Mouse (Mus musculus): ENCODE data around the gene Prr23a2. TPM values are rescaled to one million over a fixed set of nuclear protein-coding genes. Genes with fewer than 3 reads are reported as not detected.
"Not testable (repeated sequence)": the region's sequence is repeated elsewhere in the genome, so short reads cannot be mapped to it uniquely, and the experiment has no call there.

Prr23a2 gene
- polyA plus RNA-seq (2015; fragmentation: Nextera tagmentation; extraction: Ambion mirVana) = not detected in 2 replicates

- 62% methylated on average over 18 of the region's 18 CpGs for WGBS
- no peak within 1 kb of the TSS for H3K9ac ChIP-seq (ENCODE audit: low read length)
- H3K4me1 ChIP-seq (ENCODE audit: control insufficient read depth, insufficient read depth, low read length) = no peaks in the 10 kb centered on the region
- no peak within 1 kb of the TSS for H3K4me3 ChIP-seq (ENCODE audit: low read length)
- H3K27ac ChIP-seq (ENCODE audit: low read length) = no peak within 1 kb of the TSS
- no peaks in the 10 kb centered on the region for H3K9me3 ChIP-seq (replicated peaks; ENCODE audit: control insufficient read depth, low read length)
- H3K4me2 ChIP-seq (ENCODE audit: low read depth, low read length) = no peak within 1 kb of the TSS
- no peak for ATAC-seq (replicated peaks; ENCODE audit: extremely low read depth, insufficient read depth, low FRiP score)
- H3K27me3 ChIP-seq (ENCODE audit: control insufficient read depth, insufficient read depth, low read length) = no peaks in the 10 kb centered on the region
- no peaks in the 10 kb centered on the region for H3K36me3 ChIP-seq (ENCODE audit: control insufficient read depth, insufficient read depth)
Observed at GRCm38 (mm10) chr9:98856210-98856609, at the start of gene Prr23a2. Gene Prr23a2, plus strand, starts transcription at chr9:98856494.

- Histone ChIP-seq H3K27ac (ENCODE audit: low read length) (no peak overlapping the region), H3K4me3 (ENCODE audit: low read length) (no peak overlapping the region), H3K36me3 (ENCODE audit: control insufficient read depth, insufficient read depth) (no peaks in the 10 kb centered on the region), H3K9ac (ENCODE audit: low read length) (no peak overlapping the region), H3K4me2 (ENCODE audit: low read depth, low read length) (no peak overlapping the region), H3K9me3 (replicated peaks; ENCODE audit: control insufficient read depth, low read length) (no peaks in the 10 kb centered on the region), H3K4me1 (ENCODE audit: control insufficient read depth, insufficient read depth, low read length) (no peaks in the 10 kb centered on the region), H3K27me3 (ENCODE audit: control insufficient read depth, insufficient read depth, low read length) (peaks cover 4% of the 10 kb centered on the region; the same call in 1 of the 2 replicates)
- WGBS = 80% methylated on average over 8 of the region's 8 CpGs
- ATAC-seq (replicated peaks; ENCODE audit: extremely low read depth, insufficient read depth, low FRiP score) = no peak
Observed at GRCm38 (mm10) chr9:98807631-98808030, 48.7 kb upstream of the Prr23a2 start.

GRCm38 (mm10) chr9:98809526-98809925, 46.8 kb upstream of the Prr23a2 start:
- 56% methylated on average over 2 of the region's 2 CpGs for WGBS
- ATAC-seq (replicated peaks; ENCODE audit: extremely low read depth, insufficient read depth, low FRiP score); H3K36me3 ChIP-seq (ENCODE audit: control insufficient read depth, insufficient read depth); H3K4me1 ChIP-seq (ENCODE audit: control insufficient read depth, insufficient read depth, low read length); H3K9me3 ChIP-seq (replicated peaks; ENCODE audit: control insufficient read depth, low read length); H3K9ac ChIP-seq (ENCODE audit: low read length); H3K4me2 ChIP-seq (ENCODE audit: low read depth, low read length); H3K27me3 ChIP-seq (ENCODE audit: control insufficient read depth, insufficient read depth, low read length); H3K4me3 ChIP-seq (ENCODE audit: low read length); H3K27ac ChIP-seq (ENCODE audit: low read length): not testable (repeated sequence)

- H3K4me2 ChIP-seq (ENCODE audit: low read depth, low read length) = no peak overlapping the region
- H3K27ac ChIP-seq (ENCODE audit: low read length) = no peak overlapping the region
- H3K9me3 ChIP-seq (replicated peaks; ENCODE audit: control insufficient read depth, low read length) = no peaks in the 10 kb centered on the region
- no peaks in the 10 kb centered on the region for H3K36me3 ChIP-seq (ENCODE audit: control insufficient read depth, insufficient read depth)
- H3K9ac ChIP-seq (ENCODE audit: low read length) = no peak overlapping the region
- no peaks in the 10 kb centered on the region for H3K4me1 ChIP-seq (ENCODE audit: control insufficient read depth, insufficient read depth, low read length)
- H3K4me3 ChIP-seq (ENCODE audit: low read length) = no peak overlapping the region
- H3K27me3 ChIP-seq (ENCODE audit: control insufficient read depth, insufficient read depth, low read length) = no peaks in the 10 kb centered on the region
- no peak for ATAC-seq (replicated peaks; ENCODE audit: extremely low read depth, insufficient read depth, low FRiP score)
- 63% methylated on average over 3 of the region's 3 CpGs for WGBS
Observed at GRCm38 (mm10) chr9:98816066-98816465, 40.2 kb upstream of the Prr23a2 start.

- H3K9ac ChIP-seq (ENCODE audit: low read length) = no peak overlapping the region
- H3K27me3 ChIP-seq (ENCODE audit: control insufficient read depth, insufficient read depth, low read length) = no peaks in the 10 kb centered on the region
- H3K36me3 ChIP-seq (ENCODE audit: control insufficient read depth, insufficient read depth) = no peaks in the 10 kb centered on the region
- no peak for ATAC-seq (replicated peaks; ENCODE audit: extremely low read depth, insufficient read depth, low FRiP score)
- H3K4me3 ChIP-seq (ENCODE audit: low read length) = no peak overlapping the region
- H3K9me3 ChIP-seq (replicated peaks; ENCODE audit: control insufficient read depth, low read length) = no peaks in the 10 kb centered on the region
- H3K27ac ChIP-seq (ENCODE audit: low read length) = no peak overlapping the region
- no peaks in the 10 kb centered on the region for H3K4me1 ChIP-seq (ENCODE audit: control insufficient read depth, insufficient read depth, low read length)
- H3K4me2 ChIP-seq (ENCODE audit: low read depth, low read length) = no peak overlapping the region
- 72% methylated on average over 7 of the region's 7 CpGs for WGBS
Observed at GRCm38 (mm10) chr9:98817592-98817991, 38.7 kb upstream of the Prr23a2 start.

GRCm38 (mm10) chr9:98818971-98819370, 37.3 kb upstream of the Prr23a2 start:
- Histone ChIP-seq H3K9ac (ENCODE audit: low read length) (no peak overlapping the region), H3K27ac (ENCODE audit: low read length) (no peak overlapping the region), H3K4me3 (ENCODE audit: low read length) (no peak overlapping the region), H3K27me3 (ENCODE audit: control insufficient read depth, insufficient read depth, low read length) (no peaks in the 10 kb centered on the region), H3K4me2 (ENCODE audit: low read depth, low read length) (no peak overlapping the region), H3K36me3 (ENCODE audit: control insufficient read depth, insufficient read depth) (no peaks in the 10 kb centered on the region), H3K9me3 (replicated peaks; ENCODE audit: control insufficient read depth, low read length) (peaks cover 3% of the 10 kb centered on the region; the same call in 1 of the 2 replicates), H3K4me1 (ENCODE audit: control insufficient read depth, insufficient read depth, low read length) (no peaks in the 10 kb centered on the region)
- ATAC-seq (replicated peaks; ENCODE audit: extremely low read depth, insufficient read depth, low FRiP score) = no peak
- WGBS = 66% methylated on average over 5 of the region's 5 CpGs

- H3K27ac ChIP-seq (ENCODE audit: low read length) = no peak overlapping the region
- 82% methylated on average over 2 of the region's 2 CpGs for WGBS
- H3K9me3 ChIP-seq (replicated peaks; ENCODE audit: control insufficient read depth, low read length) = peaks cover 3% of the 10 kb centered on the region; the same call in 1 of the 2 replicates
- no peaks in the 10 kb centered on the region for H3K36me3 ChIP-seq (ENCODE audit: control insufficient read depth, insufficient read depth)
- no peak; the same call in 1 of the 2 replicates for ATAC-seq (replicated peaks; ENCODE audit: extremely low read depth, insufficient read depth, low FRiP score)
- H3K27me3 ChIP-seq (ENCODE audit: control insufficient read depth, insufficient read depth, low read length) = no peaks in the 10 kb centered on the region
- H3K9ac ChIP-seq (ENCODE audit: low read length) = no peak overlapping the region
- no peaks in the 10 kb centered on the region for H3K4me1 ChIP-seq (ENCODE audit: control insufficient read depth, insufficient read depth, low read length)
- no peak overlapping the region for H3K4me3 ChIP-seq (ENCODE audit: low read length)
- H3K4me2 ChIP-seq (ENCODE audit: low read depth, low read length) = no peak overlapping the region
Observed at GRCm38 (mm10) chr9:98819481-98819880, 36.8 kb upstream of the Prr23a2 start.

- H3K9me3 ChIP-seq (replicated peaks; ENCODE audit: control insufficient read depth, low read length) = peaks cover 3% of the 10 kb centered on the region; the same call in 1 of the 2 replicates
- 79% methylated on average over 4 of the region's 4 CpGs for WGBS
- H3K27ac ChIP-seq (ENCODE audit: low read length) = no peak overlapping the region
- no peak overlapping the region for H3K9ac ChIP-seq (ENCODE audit: low read length)
- no peak overlapping the region for H3K4me3 ChIP-seq (ENCODE audit: low read length)
- H3K4me1 ChIP-seq (ENCODE audit: control insufficient read depth, insufficient read depth, low read length) = no peaks in the 10 kb centered on the region
- no peaks in the 10 kb centered on the region for H3K36me3 ChIP-seq (ENCODE audit: control insufficient read depth, insufficient read depth)
- H3K27me3 ChIP-seq (ENCODE audit: control insufficient read depth, insufficient read depth, low read length) = no peaks in the 10 kb centered on the region
- no peak overlapping the region for H3K4me2 ChIP-seq (ENCODE audit: low read depth, low read length)
- ATAC-seq (replicated peaks; ENCODE audit: extremely low read depth, insufficient read depth, low FRiP score) = no peak
Observed at GRCm38 (mm10) chr9:98820461-98820860, 35.8 kb upstream of the Prr23a2 start.

GRCm38 (mm10) chr9:98821067-98821466, 35.2 kb upstream of the Prr23a2 start:
- no peaks in the 10 kb centered on the region for H3K36me3 ChIP-seq (ENCODE audit: control insufficient read depth, insufficient read depth)
- no peaks in the 10 kb centered on the region for H3K4me1 ChIP-seq (ENCODE audit: control insufficient read depth, insufficient read depth, low read length)
- H3K9ac ChIP-seq (ENCODE audit: low read length) = no peak overlapping the region
- no peak for ATAC-seq (replicated peaks; ENCODE audit: extremely low read depth, insufficient read depth, low FRiP score)
- no peak overlapping the region for H3K4me3 ChIP-seq (ENCODE audit: low read length)
- no peak overlapping the region for H3K4me2 ChIP-seq (ENCODE audit: low read depth, low read length)
- H3K9me3 ChIP-seq (replicated peaks; ENCODE audit: control insufficient read depth, low read length) = peaks cover 3% of the 10 kb centered on the region; the same call in 1 of the 2 replicates
- no peaks in the 10 kb centered on the region for H3K27me3 ChIP-seq (ENCODE audit: control insufficient read depth, insufficient read depth, low read length)
- H3K27ac ChIP-seq (ENCODE audit: low read length) = no peak overlapping the region

Data from heart, embryonic 16.5 days (tissue).